Mouse (Mus musculus) limb, embryonic 14.5 days (tissue): Measurements from ENCODE around the gene Mllt6. TPM values are rescaled to one million over a fixed set of nuclear protein-coding genes. Genes with fewer than 3 reads are reported as not detected.
"Not testable (repeated sequence)": the region's sequence is repeated elsewhere in the genome, so short reads cannot be mapped to it uniquely, and the experiment has no call there.

ENCODE experiments used
- ATAC-seq: fragments of 200-750 bp; cut with Nextera tagmentation; 2 replicates; pipeline ENCODE4 v1.8.0; 2017; ENCODE audit warnings: low read depth, moderate number of reproducible peaks, moderate TSS enrichment; ENCODE audit not compliant: low FRiP score
- DNase-seq: peaks from one replicate; pipeline ENCODE4 v3.0.0-alpha.2; 2015; ENCODE audit warnings: low spot score
- H3K27ac ChIP-seq: fragments of 300-500 bp; sonication (generic); replicated peaks from 2 replicates; pipeline ENCODE4 v1.5.1; 2014; ENCODE audit warnings: low read depth, mild to moderate bottlenecking, low read length, moderate library complexity, mixed read lengths
- H3K27me3 ChIP-seq: fragments of 300-500 bp; sonication (generic); 2 replicates; pipeline ENCODE4 v1.6.1; 2014; ENCODE audit warnings: low read length, mixed read lengths; ENCODE audit not compliant: control insufficient read depth, insufficient read depth
- H3K36me3 ChIP-seq: fragments of 300-500 bp; sonication (generic); 2 replicates; pipeline ENCODE4 v1.6.1; 2014; ENCODE audit warnings: mild to moderate bottlenecking, low read length, moderate library complexity, mixed read lengths; ENCODE audit not compliant: control insufficient read depth, insufficient read depth
- H3K4me1 ChIP-seq: fragments of 300-500 bp; sonication (generic); 2 replicates; pipeline ENCODE4 v1.6.1; 2014; ENCODE audit warnings: antibody characterized with exemption, low read length, mixed read lengths; ENCODE audit not compliant: control insufficient read depth, insufficient read depth
- H3K4me2 ChIP-seq: fragments of 300-500 bp; sonication (generic); replicated peaks from 2 replicates; pipeline ENCODE4 v1.6.1; 2014; ENCODE audit warnings: low read depth, mild to moderate bottlenecking, low read length, moderate library complexity; ENCODE audit not compliant: severe bottlenecking
- H3K4me3 ChIP-seq: fragments of 300-500 bp; sonication (generic); replicated peaks from 2 replicates; pipeline ENCODE4 v1.5.1; 2014; ENCODE audit warnings: low read length
- H3K9ac ChIP-seq: fragments of 300-500 bp; sonication (generic); 2 replicates; pipeline ENCODE4 v1.6.1; 2014; ENCODE audit warnings: mild to moderate bottlenecking, low read depth, low read length, moderate library complexity; ENCODE audit not compliant: severe bottlenecking
- H3K9me3 ChIP-seq: fragments of 300-500 bp; sonication (generic); 2 replicates; pipeline ENCODE4 v1.6.1; 2016; ENCODE audit warnings: low read length; ENCODE audit not compliant: control insufficient read depth
- POLR2A ChIP-seq: fragments of 200-500 bp; IDR thresholded peaks from 2 replicates; pipeline ENCODE4 v1.8.0; 2012; ENCODE audit warnings: inconsistent platforms, mild to moderate bottlenecking, moderate library complexity, borderline replicate concordance; ENCODE audit not compliant: insufficient read depth, insufficient read length; ENCODE audit errors: extremely low read depth
- WGBS: fragments of 180-500 bp; shearing (Covaris S2); extraction: QIAGEN DNeasy Blood & Tissue Kit; methylation state at CpG from one replicate; pipeline ENCODE4 v1.1.7; 2014; 5-methylcytosine and 5-hydroxymethylcytosine counted together
- polyA plus RNA-seq, 2 experiments: library from polyadenylated mRNA; depleted of rRNA in 1 of 2; stranded (reverse) in 1 of 2; unstranded in 1 of 2; fragments of >200 nt; fragmentation: Nextera tagmentation in 1 of 2; extraction: Ambion mirVana in 1 of 2; gene quantifications; 2 replicates each; pipeline versions ENCODE4 v1.2.1 to v1.2.3; 2012 to 2014

Gene Mllt6
- polyA plus RNA-seq, 2 experiments, result 4.9 to 28.6 TPM

DNA sequence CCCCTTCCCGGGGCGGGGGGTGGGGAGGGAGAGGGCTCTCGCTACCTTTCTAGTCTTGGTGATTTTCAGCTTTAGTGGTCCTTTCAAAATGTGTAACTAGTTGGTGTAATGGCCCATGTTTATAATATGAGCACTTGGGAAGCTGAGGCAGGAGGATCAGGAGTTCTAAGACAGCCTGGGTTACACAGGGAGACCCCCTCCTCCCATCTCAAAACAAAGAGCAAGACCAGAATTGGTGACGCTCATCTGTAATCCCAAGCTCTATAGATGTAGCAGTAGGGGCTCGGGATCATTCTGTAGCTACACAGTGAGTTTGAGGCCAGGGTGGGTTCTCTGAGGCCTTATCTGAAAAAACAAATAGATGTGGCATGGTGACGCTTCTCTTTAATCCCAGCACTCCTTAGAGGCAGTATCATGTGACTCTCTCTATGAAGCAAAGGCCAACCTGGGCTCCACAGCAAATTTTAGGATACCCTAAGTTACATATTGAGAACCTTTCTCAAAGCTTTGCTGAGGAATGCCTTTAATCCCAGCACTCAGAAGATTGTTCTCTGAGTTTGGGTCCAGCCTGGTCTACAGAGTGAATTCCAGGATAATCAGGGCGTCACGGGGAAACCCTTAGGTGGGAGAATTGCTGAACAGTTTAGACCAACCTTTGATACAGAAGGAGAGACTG is 19.7 kb upstream of the Mllt6 start:
- H3K4me2 ChIP-seq, result no peak overlapping the region
- no peak overlapping the region for H3K4me3 ChIP-seq
- H3K9ac ChIP-seq, result no peak overlapping the region
- 83% methylated on average over 8 of the region's 8 CpGs for WGBS
- no peak overlapping the region for H3K27ac ChIP-seq
- no peaks in the 10 kb centered on the region for H3K27me3 ChIP-seq
- ATAC-seq, result no peak
- TF ChIP-seq POLR2A, result no peak
- no peaks in the 10 kb centered on the region for H3K4me1 ChIP-seq
- no peak for DNase-seq
- no peaks in the 10 kb centered on the region for H3K9me3 ChIP-seq
- no peaks in the 10 kb centered on the region for H3K36me3 ChIP-seq

DNA sequence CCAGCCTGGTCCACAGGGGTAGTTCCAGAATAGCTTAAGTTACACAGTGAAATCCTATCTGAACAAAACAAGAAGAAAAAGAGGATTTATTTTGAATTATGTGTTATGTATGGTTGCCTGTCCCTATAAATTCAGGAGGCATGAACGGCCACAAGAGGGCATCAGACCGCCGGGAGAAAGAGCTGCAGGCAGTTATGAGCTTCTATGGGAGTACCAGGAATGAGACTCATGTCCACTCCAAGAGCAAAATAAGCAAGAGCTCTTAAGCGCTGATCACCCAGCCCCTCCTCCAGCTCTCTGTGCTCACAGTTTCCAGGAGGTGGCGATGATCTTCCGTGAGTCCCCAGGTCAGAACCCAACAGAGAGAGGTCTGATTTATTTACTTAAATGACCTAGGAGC is 18.4 kb upstream of the Mllt6 start:
- no peak overlapping the region for H3K27ac ChIP-seq
- H3K9me3 ChIP-seq, result no peaks in the 10 kb centered on the region
- no peak overlapping the region for H3K9ac ChIP-seq
- H3K4me2 ChIP-seq, result no peak overlapping the region
- DNase-seq (no peak), ATAC-seq (no peak)
- WGBS, result 3% methylated on average over 6 of the region's 6 CpGs
- H3K36me3 ChIP-seq, result no peaks in the 10 kb centered on the region
- no peaks in the 10 kb centered on the region for H3K27me3 ChIP-seq
- TF ChIP-seq POLR2A, result no peak
- H3K4me1 ChIP-seq, result no peaks in the 10 kb centered on the region
- H3K4me3 ChIP-seq, result no peak overlapping the region

DNA sequence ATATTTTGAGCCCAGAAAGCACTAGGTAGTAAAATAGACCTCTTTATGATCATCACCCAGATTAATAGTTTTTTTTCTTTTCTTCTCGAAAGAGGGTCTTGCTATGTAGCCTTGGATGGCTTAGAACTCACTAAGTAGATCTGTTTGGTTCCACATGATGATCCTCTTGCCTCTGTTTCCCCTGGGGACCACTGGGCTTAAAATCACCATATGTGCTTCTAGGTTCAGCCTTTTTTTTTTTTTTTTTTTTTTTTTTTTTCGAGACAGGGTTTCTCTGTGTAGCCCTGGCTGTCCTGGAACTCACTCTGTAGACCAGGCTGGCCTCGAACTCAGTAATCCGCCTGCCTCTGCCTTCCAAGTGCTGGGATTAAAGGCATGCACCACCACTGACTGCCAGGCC is 14.7 kb upstream of the Mllt6 start:
- not testable (repeated sequence) for H3K36me3 ChIP-seq, H3K9ac ChIP-seq, ATAC-seq, H3K9me3 ChIP-seq, H3K4me2 ChIP-seq, H3K4me3 ChIP-seq, DNase-seq, H3K27ac ChIP-seq, H3K27me3 ChIP-seq, H3K4me1 ChIP-seq
- 86% methylated on average over 3 of the region's 4 CpGs for WGBS

DNA sequence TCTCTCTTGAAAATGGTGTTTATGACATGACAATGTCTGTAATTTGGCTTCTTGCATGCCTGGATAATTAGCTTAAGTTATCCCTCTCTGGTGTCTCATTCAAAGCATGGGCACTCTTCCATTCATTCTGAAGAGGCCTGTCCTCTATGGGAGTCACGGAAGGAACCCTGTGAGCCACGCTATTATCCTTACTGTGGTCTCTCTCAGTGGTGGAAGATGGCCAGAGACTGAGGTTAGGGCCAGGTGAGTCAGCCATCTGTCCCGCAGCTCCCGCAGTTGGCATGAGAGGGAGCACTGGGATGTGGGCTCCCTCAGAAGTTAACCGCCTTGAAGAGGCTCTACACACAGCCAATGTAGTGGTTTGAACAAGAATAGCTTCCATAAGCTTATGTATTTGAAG is 12.9 kb upstream of the Mllt6 start:
- H3K36me3 ChIP-seq, result no peaks in the 10 kb centered on the region

DNA sequence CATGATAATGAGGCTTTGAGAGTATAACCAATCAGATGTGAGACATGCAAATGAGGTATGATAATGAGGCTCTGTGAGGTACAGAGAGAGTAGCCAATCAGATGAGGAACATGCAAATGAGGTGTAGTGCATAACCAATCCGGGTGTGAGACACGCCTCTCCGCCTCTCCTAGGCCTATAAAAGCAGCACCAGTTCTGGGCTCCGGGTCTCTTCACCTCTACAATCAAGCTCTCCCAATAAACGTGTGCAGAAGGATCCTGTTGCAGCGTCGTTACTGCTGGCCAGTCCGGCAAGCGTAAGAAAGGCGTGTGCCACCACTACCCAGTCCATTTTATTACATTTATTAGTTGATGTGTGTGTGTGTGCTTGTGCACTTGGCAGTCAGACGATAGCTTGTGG is 9.8 kb upstream of the Mllt6 start:
- not testable (repeated sequence) for H3K27ac ChIP-seq, H3K27me3 ChIP-seq, H3K9me3 ChIP-seq, H3K4me1 ChIP-seq, H3K4me2 ChIP-seq, H3K36me3 ChIP-seq, H3K4me3 ChIP-seq, H3K9ac ChIP-seq, ATAC-seq, DNase-seq
- WGBS, result 75% methylated on average over 11 of the region's 11 CpGs

More for the DNA sequence above, 12.9 kb upstream of the Mllt6 start:
- Histone ChIP-seq H3K4me2 (no peak overlapping the region), H3K4me3 (no peak overlapping the region), H3K4me1 (no peaks in the 10 kb centered on the region), H3K27ac (no peak overlapping the region), H3K27me3 (no peaks in the 10 kb centered on the region), H3K9me3 (no peaks in the 10 kb centered on the region), H3K9ac (no peak overlapping the region)
- DNase-seq, result no peak
- ATAC-seq, result no peak
- WGBS, result 52% methylated on average over 5 of the region's 5 CpGs
- no peak for TF ChIP-seq POLR2A

DNA sequence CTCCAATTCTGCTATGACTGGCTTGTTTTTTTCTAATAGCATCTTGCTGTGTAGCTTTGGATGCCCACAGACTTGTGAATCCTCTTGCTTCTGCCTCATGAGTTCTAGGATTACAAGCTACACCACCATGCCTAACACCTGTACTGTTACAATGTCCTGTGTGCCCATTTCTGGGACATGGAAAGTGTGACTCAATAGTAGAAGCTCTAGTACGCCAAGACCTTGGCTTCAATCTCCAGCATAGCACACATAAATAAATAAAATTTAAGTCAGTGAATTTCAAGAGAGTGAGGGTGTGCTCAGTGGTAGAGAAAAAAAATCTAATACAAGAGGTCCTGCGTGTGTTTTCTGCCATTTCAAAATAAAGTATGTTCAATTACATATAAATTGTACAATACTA is 9.0 kb upstream of the Mllt6 start:
- DNase-seq, result no peak
- no peaks in the 10 kb centered on the region for H3K27me3 ChIP-seq
- H3K4me1 ChIP-seq, result peaks cover 2% of the 10 kb centered on the region; the same call in 1 of the 2 replicates
- no peak for ATAC-seq
- 90% methylated on average over 2 of the region's 2 CpGs for WGBS
- no peak overlapping the region for H3K27ac ChIP-seq
- no peaks in the 10 kb centered on the region for H3K9me3 ChIP-seq
- H3K4me2 ChIP-seq, result no peak overlapping the region
- TF ChIP-seq POLR2A, result no peak
- H3K4me3 ChIP-seq, result no peak overlapping the region
- H3K36me3 ChIP-seq, result no peaks in the 10 kb centered on the region
- H3K9ac ChIP-seq, result no peak overlapping the region
